Mouse (Mus musculus): ENCODE measurements at regions not wholly inside any gene's neighbourhood (a gene's known extent, or its start where the extent isn't known, plus 50 kb on each side); places are given as distances from the start of the nearest gene placed in this dataset.

GRCm38 (mm10) chr3:21218936-21219335 lies 852.0 kb upstream of the Agtr1b start:
- no peak for DNase-seq (ENCODE audit: low spot score in 2 of 2)

GRCm38 (mm10) chr3:21241184-21241583 lies 835.3 kb upstream of the Tbl1xr1 start:
- no peak for DNase-seq (ENCODE audit: low spot score in 2 of 2)

GRCm38 (mm10) chr3:21256129-21256760 lies 820.2 kb upstream of the Tbl1xr1 start:
- DNase-seq (ENCODE audit: low spot score in 2 of 2): peak in 1 of 2 experiments; percentile 21

DNA sequence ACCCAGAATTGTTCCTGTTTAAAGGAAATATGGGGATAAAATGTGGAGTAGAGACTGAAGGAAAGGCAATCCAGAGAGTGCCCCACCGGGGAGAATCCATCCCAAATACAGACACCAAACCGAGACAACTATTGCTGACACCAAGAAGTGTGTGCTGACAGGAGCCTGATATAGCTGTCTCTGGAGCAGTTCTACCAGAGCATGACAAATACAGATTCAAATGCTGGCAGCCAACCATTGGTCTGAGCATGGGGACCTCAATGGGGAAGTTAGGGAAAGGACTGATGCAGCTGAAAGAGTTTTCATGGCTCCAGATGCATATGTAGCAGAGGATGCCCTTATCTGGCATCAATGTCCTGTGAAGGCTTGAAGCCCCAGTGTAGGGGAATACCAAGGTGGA lies 813.1 kb upstream of the Tbl1xr1 start:
- no peak for DNase-seq (ENCODE audit: low spot score in 2 of 2)

- no peak for DNase-seq (ENCODE audit: low spot score in 2 of 2)
Observed at GRCm38 (mm10) chr3:21265491-21265890, 811.0 kb upstream of the Tbl1xr1 start.

- no peak for DNase-seq (ENCODE audit: low spot score in 2 of 2)
Observed at GRCm38 (mm10) chr3:21268429-21269129, 807.9 kb upstream of the Tbl1xr1 start.

DNA sequence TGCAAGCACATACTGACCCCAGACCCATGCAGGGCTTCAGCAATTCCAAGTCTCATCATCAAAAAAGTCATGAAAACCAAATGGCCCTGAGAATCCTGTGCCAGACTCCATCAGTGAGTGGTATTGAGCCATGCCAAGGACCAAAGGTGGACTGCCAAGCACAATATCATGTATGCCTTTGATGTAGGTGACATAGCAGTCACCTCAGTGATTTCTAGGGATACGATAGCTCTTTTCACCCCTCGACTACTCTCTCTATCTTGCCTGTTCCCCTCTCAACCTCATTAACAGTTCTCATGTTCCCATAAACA lies 807.4 kb upstream of the Tbl1xr1 start:
- no peak for DNase-seq (ENCODE audit: low spot score in 2 of 2)

DNA sequence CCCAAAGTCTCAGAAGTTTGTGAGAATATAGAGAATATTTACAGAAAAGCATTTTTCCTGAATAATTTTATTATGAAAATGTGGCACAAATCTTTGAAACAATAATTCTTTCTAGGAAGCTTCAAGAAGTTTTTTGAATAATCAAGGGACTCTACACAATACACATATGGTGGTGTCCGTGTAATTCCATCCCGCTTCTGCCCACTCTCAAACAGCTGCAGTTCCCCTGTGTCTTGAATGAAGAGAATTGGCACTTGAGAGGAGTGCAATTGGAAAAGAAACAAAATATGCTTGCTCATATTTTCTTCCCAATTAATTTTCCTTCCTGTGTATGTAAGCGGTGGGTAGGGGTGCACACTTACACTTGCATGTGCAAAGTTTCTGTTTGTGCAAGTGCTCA lies 805.7 kb upstream of the Tbl1xr1 start:
- DNase-seq (ENCODE audit: low spot score in 2 of 2): no peak

DNA sequence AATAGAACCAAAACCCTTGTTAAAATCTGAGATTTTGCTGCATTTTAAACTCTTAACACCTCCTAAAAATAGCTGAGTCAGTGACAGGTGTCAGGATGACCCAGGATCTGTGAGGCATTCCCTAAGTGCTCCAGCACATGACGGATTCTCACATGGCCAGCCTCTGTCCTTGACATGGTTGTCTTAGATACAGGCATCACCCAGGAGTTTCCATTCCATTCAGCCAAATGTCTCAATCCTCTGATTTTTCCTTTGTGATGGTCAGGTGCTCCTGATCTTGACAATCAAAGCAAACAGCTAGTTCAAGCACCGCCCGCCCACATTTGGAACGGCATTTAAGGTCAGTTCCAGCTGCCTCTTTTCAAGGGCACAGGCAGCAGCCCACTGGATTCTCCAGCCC lies 804.2 kb upstream of the Tbl1xr1 start:
- DNase-seq (ENCODE audit: low spot score in 2 of 2): no peak

DNA sequence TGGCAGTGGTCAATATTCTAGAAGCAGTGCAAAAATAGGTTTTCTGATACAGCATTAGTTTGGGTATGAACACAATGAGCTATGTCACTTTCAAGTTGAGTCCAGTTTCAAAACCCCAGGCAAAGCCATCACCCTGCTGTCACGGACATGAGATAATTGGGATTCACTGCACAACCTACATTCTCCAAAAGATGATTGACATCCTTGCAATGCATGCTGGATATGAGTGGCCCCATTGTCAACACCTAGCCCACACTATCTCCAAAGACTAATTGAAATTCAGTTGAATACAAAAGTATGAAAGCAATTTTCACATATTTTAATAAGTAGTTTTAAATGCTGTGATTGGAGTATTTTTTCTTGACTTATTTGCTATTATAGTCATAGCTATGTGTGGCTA lies 783.7 kb upstream of the Tbl1xr1 start:
- DNase-seq (ENCODE audit: low spot score in 2 of 2): no peak

DNA sequence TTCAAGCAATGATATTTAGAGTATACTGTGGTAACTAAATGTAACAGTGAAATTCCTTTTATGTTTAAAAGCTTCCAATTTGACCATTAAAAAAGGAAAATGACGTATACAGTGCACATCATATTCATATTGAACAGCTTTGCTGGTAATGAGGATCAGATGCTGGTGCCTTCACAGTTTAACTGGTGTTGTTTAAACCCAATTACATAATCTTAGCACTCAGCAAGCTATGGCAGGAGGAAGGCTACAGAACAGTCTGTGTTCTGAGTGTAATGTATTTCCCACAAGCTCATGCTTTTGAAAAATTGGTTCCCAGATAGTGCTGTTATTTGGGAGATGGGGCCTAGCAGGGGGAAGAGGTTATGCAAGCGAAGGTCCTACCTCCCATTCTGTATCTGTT lies 783.1 kb upstream of the Tbl1xr1 start:
- no peak for DNase-seq (ENCODE audit: low spot score in 2 of 2)

DNA sequence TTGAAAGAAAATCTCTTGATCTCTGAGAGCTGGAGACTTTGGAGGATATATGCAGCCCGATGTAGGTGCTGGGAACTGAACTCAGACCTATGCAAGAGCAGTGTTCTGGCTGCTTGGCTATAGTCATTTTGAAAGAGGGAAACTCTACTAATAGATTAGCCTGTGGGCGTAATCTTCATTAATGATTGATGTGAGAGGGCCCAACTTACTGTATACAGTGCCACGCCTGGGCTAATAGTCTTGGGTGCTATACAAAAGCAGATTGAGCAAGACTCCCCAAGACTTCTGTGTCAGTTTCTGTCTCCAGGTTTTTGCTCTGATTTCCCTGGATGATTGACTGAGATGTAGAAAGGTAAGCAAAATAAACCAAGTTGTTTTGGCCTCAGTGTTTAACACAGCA lies 781.7 kb upstream of the Tbl1xr1 start:
- DNase-seq (ENCODE audit: low spot score in 2 of 2): no peak

- no peak for DNase-seq (ENCODE audit: low spot score in 2 of 2)
Observed at GRCm38 (mm10) chr3:21296581-21297110, 779.8 kb upstream of the Tbl1xr1 start.

DNA sequence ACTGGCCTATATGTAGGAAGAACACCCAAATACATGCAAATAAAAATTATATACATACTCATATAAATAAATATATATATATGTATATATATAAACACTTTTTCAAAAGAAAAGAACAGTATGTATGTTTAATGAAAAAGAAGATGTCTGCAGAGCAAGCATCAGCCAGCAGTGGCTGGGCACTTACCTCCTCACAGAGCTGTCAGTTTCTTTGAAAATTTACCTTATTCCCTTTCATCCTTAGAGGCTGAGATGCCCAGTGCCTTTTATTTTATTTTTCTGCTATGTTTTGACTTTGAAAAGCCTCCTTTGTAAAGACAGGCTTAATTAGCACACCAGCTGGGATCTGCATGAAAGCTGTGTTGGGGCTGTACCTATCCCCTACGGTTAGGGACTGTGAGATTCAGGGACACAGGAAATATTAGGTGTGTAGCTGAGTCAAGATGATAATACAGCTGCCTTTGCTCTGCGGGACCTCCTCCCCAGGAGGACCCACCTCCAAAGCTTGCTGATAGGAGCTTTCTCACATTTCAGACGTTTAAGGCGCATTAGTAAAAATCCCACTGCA lies 751.0 kb upstream of the Tbl1xr1 start:
- DNase-seq (ENCODE audit: low spot score in 2 of 2): no peak

DNA sequence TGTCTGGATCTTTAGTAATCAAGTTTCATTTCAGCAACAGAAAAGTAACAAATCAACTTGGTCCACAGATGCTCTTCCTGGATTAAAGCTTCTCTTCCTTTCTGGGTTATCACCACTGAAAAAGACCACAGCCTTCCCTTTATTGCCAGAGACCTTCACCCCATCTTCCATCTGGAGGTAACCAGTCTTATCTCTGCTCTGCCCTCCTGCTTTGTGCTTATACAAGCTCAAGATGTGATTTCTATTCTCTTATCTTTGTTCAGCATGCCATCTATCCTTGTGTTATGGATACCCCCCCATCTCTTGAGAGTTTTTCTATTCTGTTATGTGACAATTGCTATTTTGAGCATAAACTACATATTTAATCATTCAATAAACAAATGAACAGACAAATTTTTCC lies 734.5 kb upstream of the Tbl1xr1 start:
- DNase-seq (ENCODE audit: low spot score in 2 of 2): no peak

- no peak for DNase-seq (ENCODE audit: low spot score in 2 of 2)
Observed at GRCm38 (mm10) chr3:21343095-21343494, 733.4 kb upstream of the Tbl1xr1 start.

- no peak for DNase-seq (ENCODE audit: low spot score in 2 of 2)
Observed at GRCm38 (mm10) chr3:21349421-21349820, 727.0 kb upstream of the Tbl1xr1 start.

- no peak for DNase-seq (ENCODE audit: low spot score in 2 of 2)
Observed at GRCm38 (mm10) chr3:21356150-21356549, 720.3 kb upstream of the Tbl1xr1 start.

GRCm38 (mm10) chr3:21356831-21357712 lies 719.4 kb upstream of the Tbl1xr1 start:
- DNase-seq (ENCODE audit: low spot score in 2 of 2): peak in 1 of 2 experiments; percentile 24

- no peak for DNase-seq (ENCODE audit: low spot score in 2 of 2)
Observed at GRCm38 (mm10) chr3:21358068-21358467, 718.4 kb upstream of the Tbl1xr1 start.

DNA sequence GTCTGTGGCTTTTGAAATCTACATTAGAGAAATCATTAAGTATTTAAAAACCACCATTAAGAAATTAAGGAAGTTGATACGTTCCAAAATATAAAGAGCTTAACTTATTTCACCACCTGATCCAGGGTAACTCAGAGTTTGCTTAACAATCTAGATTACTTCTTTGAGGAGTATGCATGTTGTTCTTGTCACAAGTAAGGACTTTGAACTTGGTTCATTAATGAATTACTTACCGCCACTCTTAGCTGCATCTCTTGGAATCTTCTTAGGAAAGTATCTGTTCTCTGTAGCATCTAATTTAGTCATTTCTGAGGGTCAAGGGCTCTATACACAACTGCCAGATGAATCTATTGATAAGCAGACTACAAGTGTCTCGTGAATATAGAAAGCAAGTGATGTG lies 715.4 kb upstream of the Tbl1xr1 start:
- no peak for DNase-seq (ENCODE audit: low spot score in 2 of 2)

DNA sequence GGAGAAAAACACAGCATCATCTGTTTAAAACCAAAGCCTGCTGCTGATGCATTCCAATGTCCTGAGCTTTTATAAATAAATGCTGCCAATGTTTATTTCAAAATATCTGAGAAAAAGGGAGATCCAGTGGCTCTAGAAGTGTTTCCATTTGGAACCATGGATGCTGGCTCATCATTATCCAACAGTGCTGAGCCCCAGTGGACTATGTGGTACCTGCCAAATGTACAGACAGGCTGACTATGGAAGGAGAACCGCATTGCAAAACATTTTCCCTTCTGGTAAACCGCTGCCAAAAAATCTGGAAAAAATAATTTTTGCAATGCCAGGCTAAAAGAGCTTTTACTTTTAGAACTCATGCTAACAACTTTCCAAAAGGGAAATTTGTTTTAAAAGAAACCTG lies 696.6 kb upstream of the Tbl1xr1 start:
- no peak for DNase-seq (ENCODE audit: low spot score in 2 of 2)

Measured in left cerebral cortex, adult 8-10 months (tissue).